Mouse (Mus musculus): ENCODE results near the gene Fam234b. TPM values are rescaled to one million over a fixed set of nuclear protein-coding genes. Genes with fewer than 3 reads are reported as not detected.
A peak's percentile ranks its signal among the peaks of the same experiment; 100 is the strongest.

Gene Fam234b
- polyA plus RNA-seq (2015; fragmentation: Nextera tagmentation; extraction: Ambion mirVana), result 29.7 and 34.3 TPM in 2 replicates

DNA sequence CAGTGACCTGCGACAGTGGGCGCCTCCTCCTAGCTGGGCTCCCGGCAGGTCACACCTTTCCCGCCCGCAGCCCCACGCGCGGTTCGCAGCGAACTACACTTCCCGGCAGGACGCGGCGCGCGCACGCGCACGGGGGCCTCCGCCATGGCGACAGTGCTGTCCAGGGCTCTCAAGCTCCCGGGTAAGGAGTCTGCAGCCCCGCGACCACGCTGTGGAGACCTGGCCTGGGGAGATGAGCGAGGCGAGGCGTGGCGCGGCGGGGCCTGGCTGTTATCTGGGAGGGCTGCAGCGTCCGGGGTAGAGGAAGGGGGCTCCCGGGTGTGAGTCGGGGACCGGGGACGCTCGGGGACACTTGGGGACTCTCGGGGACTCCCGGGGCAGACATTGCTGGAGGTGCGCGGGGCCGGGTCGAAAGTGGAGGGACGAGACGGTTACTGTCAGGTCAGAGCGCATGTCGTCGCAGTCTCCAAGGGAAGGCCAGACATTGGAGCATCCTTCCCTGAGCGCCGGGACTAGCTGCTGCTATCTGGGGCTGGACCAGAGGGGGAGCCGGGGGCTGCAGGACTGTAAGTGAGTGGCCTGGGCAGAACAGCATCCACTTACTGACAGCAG, at the start of gene Fam234b, which contains the start of gene Hebp1:
Gene Fam234b (plus strand): TSS at position 57 of the 612 bp plus-strand sequence.
Gene Hebp1 (minus strand): TSS at position 102 of the 612 bp plus-strand sequence.
- Histone ChIP-seq H3K4me1 (peaks cover 10% of the 10 kb centered on the region; the same call in 1 of the 2 replicates), H3K4me2 (peak within 1 kb of the TSS; percentile 83), H3K9me3 (no peaks in the 10 kb centered on the region), H3K36me3 (no peaks in the 10 kb centered on the region), H3K4me3 (replicated peaks) (peak within 1 kb of the TSS; percentile 88), H3K27me3 (replicated peaks) (no peaks in the 10 kb centered on the region), H3K9ac (peak within 1 kb of the TSS; percentile 60), H3K27ac (peak within 1 kb of the TSS; percentile 83)
- ATAC-seq (ENCODE audit: insufficient read depth, low FRiP score, low read depth), result peak; percentile 78
- WGBS, result under 1% methylated on average over 52 of the region's 52 CpGs

DNA sequence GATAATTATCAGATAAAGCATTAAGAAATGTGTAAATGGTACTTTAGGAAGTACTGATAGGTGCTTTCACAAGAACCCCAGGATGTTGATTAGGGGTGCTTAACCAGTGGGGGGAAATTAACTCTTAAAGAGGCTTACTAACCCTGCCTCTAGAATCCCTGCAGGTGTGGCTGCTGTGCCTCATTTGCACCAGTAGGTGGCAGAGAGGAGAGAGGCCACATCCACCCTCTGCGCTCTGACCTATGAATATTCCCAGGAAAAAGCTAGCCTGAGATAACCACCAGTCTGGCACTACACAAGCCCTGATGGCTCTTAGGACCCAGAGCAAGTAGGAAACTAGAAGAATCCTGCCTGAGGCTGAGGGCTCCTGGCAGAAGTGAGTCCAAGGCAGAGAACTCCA, 49.3 kb upstream of the Fam234b start:
- no peak for ATAC-seq (ENCODE audit: insufficient read depth, low FRiP score, low read depth)
- H3K27ac ChIP-seq, result no peak overlapping the region
- 40% methylated on average over 1 of the region's 1 CpGs for WGBS
- H3K9me3 ChIP-seq, result no peaks in the 10 kb centered on the region
- H3K4me2 ChIP-seq, result no peak overlapping the region
- H3K9ac ChIP-seq, result no peak overlapping the region
- H3K36me3 ChIP-seq, result no peaks in the 10 kb centered on the region
- H3K4me3 ChIP-seq (replicated peaks), result no peak overlapping the region
- H3K4me1 ChIP-seq, result no peaks in the 10 kb centered on the region
- no peaks in the 10 kb centered on the region for H3K27me3 ChIP-seq (replicated peaks)

DNA sequence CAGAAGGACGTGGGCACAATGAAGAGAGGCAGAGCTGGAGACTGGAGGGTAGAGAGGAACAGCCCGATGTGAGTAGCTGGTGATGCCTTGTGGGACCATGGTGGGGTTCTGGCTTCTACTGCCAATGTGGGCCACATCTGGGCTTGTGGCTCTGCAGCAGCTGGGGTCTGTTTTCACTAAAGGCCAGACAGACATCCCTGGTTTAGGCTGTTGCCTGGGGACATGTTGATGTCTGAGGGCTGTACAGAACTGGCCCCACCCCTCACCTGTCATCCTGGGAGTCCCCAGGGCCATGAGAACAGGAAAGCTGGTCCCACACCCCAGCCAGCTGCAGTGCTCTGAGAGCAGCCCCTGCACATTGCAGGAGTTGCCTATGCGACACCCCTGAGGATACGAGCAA, 48.6 kb upstream of the Fam234b start:
- no peaks in the 10 kb centered on the region for H3K4me1 ChIP-seq
- no peaks in the 10 kb centered on the region for H3K27me3 ChIP-seq (replicated peaks)
- no peak overlapping the region for H3K9ac ChIP-seq
- no peak overlapping the region for H3K27ac ChIP-seq
- no peaks in the 10 kb centered on the region for H3K9me3 ChIP-seq
- ATAC-seq (ENCODE audit: insufficient read depth, low FRiP score, low read depth), result no peak
- no peak overlapping the region for H3K4me2 ChIP-seq
- 78% methylated on average over 4 of the region's 4 CpGs for WGBS
- no peaks in the 10 kb centered on the region for H3K36me3 ChIP-seq
- H3K4me3 ChIP-seq (replicated peaks), result no peak overlapping the region

DNA sequence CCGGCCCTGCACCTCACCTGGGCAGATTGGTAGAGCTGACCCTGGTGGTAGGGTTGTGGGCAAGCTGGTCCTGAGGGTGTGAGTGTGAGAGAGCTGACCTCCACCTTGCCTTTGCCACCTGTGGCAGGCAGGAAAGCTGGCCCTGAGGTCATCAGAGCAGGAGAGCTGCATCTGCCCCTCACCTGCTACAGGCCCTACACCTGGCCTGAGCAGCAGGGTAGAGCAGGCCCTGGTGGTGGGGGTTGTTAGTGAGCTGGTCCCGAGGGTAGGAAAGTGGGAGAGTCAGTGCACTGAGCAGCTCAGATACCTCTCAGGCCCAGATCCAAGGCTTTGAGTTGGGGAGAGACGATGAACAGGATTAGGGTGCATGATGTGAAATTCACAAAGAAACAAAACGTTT, 48.1 kb upstream of the Fam234b start:
- no peaks in the 10 kb centered on the region for H3K4me1 ChIP-seq
- 83% methylated on average over 4 of the region's 4 CpGs for WGBS

DNA sequence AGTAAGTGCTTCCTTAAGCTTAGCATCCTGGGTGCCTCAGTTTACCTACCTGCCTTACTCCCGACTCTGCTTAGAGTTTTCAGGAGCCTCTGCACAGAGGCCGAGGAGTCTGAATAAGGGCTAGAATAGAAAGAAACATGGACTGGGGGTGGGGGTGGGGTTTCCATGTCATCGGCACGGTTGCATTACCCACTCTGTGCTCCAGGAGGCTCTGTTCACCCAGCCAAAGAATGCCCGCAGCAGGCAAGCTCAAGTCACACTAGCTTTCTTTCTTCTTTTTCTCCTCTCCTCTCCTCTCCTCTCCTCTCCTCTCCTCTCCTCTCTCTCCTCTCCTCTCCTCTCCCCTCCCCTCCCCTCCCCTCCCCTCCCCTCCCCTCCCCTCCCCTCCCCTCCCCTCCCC, 47.5 kb upstream of the Fam234b start:
- Histone ChIP-seq H3K36me3 (no peaks in the 10 kb centered on the region), H3K9me3 (no peaks in the 10 kb centered on the region), H3K27ac (no peak overlapping the region), H3K4me3 (replicated peaks) (no peak overlapping the region), H3K9ac (no peak overlapping the region), H3K27me3 (replicated peaks) (no peaks in the 10 kb centered on the region), H3K4me2 (no peak overlapping the region), H3K4me1 (no peaks in the 10 kb centered on the region)
- ATAC-seq (ENCODE audit: insufficient read depth, low FRiP score, low read depth), result no peak
- 40% methylated on average over 5 of the region's 5 CpGs for WGBS

More for the DNA sequence above, 48.1 kb upstream of the Fam234b start:
- Histone ChIP-seq H3K4me3 (replicated peaks) (no peak overlapping the region), H3K27me3 (replicated peaks) (no peaks in the 10 kb centered on the region), H3K27ac (no peak overlapping the region), H3K36me3 (no peaks in the 10 kb centered on the region), H3K9me3 (no peaks in the 10 kb centered on the region), H3K9ac (no peak overlapping the region), H3K4me2 (no peak overlapping the region)
- ATAC-seq (ENCODE audit: insufficient read depth, low FRiP score, low read depth), result no peak

DNA sequence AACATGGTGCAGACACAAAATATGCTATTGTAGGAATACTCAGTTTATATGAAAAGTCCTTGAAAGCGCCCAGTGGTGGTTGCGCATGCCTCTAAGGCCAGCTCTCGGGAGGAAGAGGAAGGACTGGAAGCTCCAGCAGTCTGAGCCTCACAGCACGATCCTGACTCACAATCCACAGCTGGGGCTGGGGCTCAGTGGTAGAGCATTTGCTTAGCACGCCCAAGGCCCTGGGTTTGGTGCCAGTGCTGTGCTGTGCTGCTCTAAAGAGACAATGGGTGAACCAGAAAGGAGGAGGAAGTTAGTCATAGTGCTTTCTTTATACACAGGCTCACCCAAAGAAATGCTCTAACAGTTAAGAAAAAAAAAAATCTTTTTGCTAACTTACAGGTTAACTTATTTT, 44.1 kb upstream of the Fam234b start:
- no peaks in the 10 kb centered on the region for H3K9me3 ChIP-seq
- H3K27me3 ChIP-seq (replicated peaks), result no peaks in the 10 kb centered on the region
- ATAC-seq (ENCODE audit: insufficient read depth, low FRiP score, low read depth), result no peak
- no peak overlapping the region for H3K4me2 ChIP-seq
- no peak overlapping the region for H3K27ac ChIP-seq
- no peaks in the 10 kb centered on the region for H3K4me1 ChIP-seq
- no peaks in the 10 kb centered on the region for H3K36me3 ChIP-seq
- no peak overlapping the region for H3K4me3 ChIP-seq (replicated peaks)
- no peak overlapping the region for H3K9ac ChIP-seq
- WGBS, result 79% methylated on average over 5 of the region's 5 CpGs

DNA sequence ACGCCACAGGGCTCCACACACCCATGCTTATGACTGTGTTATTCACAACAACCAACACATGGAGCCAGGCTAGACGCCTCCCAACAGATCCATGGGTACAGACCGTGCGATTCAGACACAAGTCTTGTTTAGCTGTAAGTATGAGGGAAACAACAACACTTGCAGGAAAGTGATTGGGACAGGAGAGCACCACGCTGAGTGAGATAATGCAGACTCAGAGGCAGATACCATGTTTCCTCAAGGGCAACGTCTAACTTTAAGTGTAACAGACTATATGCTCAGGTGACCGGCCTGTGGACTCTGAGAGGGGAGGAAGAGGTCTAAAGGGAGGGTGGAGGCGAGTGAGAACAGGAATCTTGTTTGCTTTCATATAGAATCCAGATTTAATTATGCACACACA, 41.2 kb upstream of the Fam234b start:
- no peak overlapping the region for H3K4me3 ChIP-seq (replicated peaks)
- no peak overlapping the region for H3K27ac ChIP-seq
- no peaks in the 10 kb centered on the region for H3K9me3 ChIP-seq
- ATAC-seq (ENCODE audit: insufficient read depth, low FRiP score, low read depth), result no peak
- no peak overlapping the region for H3K4me2 ChIP-seq
- H3K9ac ChIP-seq, result no peak overlapping the region
- no peaks in the 10 kb centered on the region for H3K27me3 ChIP-seq (replicated peaks)
- no peaks in the 10 kb centered on the region for H3K36me3 ChIP-seq
- WGBS, result 78% methylated on average over 8 of the region's 8 CpGs
- H3K4me1 ChIP-seq, result no peaks in the 10 kb centered on the region

DNA sequence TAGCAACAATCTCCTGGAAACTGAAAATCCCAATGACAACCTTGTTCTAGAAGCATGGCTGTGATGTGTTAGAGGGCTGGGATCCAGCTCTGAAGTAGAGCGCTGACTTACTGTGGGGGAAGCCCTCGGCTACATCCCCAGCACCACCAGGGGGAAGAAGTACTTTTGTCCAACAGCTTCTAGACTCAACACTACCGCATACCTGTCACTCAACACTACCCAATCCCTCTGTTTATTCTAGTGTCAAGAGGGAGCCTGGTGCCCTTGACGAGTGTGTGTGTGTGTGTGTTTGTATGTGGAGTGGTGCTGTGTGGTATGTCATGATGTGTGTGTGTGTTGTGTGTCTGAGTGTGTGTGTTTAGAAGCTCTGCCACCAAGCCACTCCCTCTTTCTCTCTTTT, 40.3 kb upstream of the Fam234b start:
- H3K4me3 ChIP-seq (replicated peaks), result no peak overlapping the region
- H3K4me1 ChIP-seq, result no peaks in the 10 kb centered on the region
- 64% methylated on average over 4 of the region's 4 CpGs for WGBS
- no peaks in the 10 kb centered on the region for H3K36me3 ChIP-seq
- no peak overlapping the region for H3K9ac ChIP-seq
- no peak for ATAC-seq (ENCODE audit: insufficient read depth, low FRiP score, low read depth)
- no peak overlapping the region for H3K4me2 ChIP-seq
- H3K27me3 ChIP-seq (replicated peaks), result no peaks in the 10 kb centered on the region
- H3K9me3 ChIP-seq, result no peaks in the 10 kb centered on the region
- H3K27ac ChIP-seq, result no peak overlapping the region

DNA sequence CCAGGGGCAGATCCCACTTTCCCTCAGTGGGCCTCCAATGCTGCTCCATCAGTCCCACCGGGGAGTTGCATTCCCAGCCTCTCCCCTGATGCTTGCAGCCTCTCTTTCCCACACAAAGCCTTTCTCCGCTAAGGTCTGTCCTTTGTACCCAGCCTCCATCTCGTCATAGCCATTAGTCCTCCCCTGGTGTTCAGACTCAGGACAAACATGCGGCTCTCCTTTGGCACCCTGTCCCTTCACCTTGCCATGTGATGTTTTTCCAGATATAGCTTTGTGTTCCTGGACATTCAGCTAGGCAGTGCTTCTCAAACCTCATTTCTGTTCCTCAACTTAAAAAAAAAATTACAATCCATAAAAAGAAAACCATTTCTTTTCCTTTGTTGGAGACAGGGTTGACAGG, 39.3 kb upstream of the Fam234b start:
- no peak overlapping the region for H3K9ac ChIP-seq
- 56% methylated on average over 4 of the region's 4 CpGs for WGBS
- H3K4me3 ChIP-seq (replicated peaks), result no peak overlapping the region
- no peak overlapping the region for H3K4me2 ChIP-seq
- H3K27me3 ChIP-seq (replicated peaks), result no peaks in the 10 kb centered on the region
- ATAC-seq (ENCODE audit: insufficient read depth, low FRiP score, low read depth), result no peak
- no peaks in the 10 kb centered on the region for H3K9me3 ChIP-seq
- 0 out of 2 replicates have a peak, but pooled peaks cover 3% of the 10 kb centered on the region for H3K4me1 ChIP-seq
- no peaks in the 10 kb centered on the region for H3K36me3 ChIP-seq
- no peak overlapping the region for H3K27ac ChIP-seq

DNA sequence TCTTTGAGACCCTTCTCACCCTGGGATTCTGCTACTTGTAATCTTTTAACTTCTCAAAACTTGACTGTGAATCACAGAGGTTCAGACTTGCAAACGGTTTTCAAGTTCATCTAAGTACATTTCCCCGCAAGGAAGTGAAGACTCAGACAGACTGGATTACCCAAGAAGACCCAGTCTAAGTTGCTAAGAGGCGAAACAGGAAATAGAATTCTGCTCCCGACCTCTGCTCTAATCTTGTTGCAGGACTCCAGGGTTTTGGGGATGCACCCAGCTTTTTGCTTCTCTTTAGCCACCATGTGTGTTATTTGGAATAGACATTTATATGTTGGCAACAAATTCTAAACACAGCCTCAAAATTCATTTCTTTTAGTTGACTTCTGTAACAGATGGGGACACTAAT, 36.4 kb upstream of the Fam234b start:
- Histone ChIP-seq H3K27me3 (replicated peaks) (no peaks in the 10 kb centered on the region), H3K4me3 (replicated peaks) (no peak overlapping the region), H3K9ac (no peak overlapping the region), H3K27ac (no peak overlapping the region), H3K9me3 (no peaks in the 10 kb centered on the region), H3K4me1 (0 out of 2 replicates have a peak, but pooled peaks cover 8% of the 10 kb centered on the region), H3K36me3 (no peaks in the 10 kb centered on the region), H3K4me2 (no peak overlapping the region)
- no peak for ATAC-seq (ENCODE audit: insufficient read depth, low FRiP score, low read depth)
- 60% methylated on average over 4 of the region's 4 CpGs for WGBS

DNA sequence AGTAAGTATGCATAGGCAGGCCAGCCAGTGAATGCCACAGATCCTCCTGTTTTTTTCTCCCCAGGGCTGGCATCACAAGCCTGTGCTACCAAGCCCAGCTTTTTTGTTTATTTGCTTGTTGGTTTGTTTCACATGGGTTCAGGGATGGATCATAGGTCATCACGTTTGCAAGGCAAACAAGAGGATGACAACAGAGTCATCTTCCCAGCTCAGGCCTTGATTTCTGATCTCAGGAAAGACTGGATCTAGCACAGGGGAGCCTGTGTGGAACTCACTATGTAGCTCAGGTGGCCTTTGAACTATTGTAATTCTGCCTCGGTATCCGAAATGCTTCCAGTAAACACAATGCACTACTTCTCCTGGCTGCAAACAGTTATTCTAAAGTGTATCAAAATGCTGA, 35.5 kb upstream of the Fam234b start:
- Histone ChIP-seq H3K4me1 (0 out of 2 replicates have a peak, but pooled peaks cover 8% of the 10 kb centered on the region), H3K4me3 (replicated peaks) (no peak overlapping the region), H3K36me3 (no peaks in the 10 kb centered on the region), H3K27me3 (replicated peaks) (no peaks in the 10 kb centered on the region), H3K4me2 (no peak overlapping the region), H3K27ac (no peak overlapping the region), H3K9me3 (no peaks in the 10 kb centered on the region), H3K9ac (no peak overlapping the region)
- 85% methylated on average over 3 of the region's 3 CpGs for WGBS
- no peak for ATAC-seq (ENCODE audit: insufficient read depth, low FRiP score, low read depth)

DNA sequence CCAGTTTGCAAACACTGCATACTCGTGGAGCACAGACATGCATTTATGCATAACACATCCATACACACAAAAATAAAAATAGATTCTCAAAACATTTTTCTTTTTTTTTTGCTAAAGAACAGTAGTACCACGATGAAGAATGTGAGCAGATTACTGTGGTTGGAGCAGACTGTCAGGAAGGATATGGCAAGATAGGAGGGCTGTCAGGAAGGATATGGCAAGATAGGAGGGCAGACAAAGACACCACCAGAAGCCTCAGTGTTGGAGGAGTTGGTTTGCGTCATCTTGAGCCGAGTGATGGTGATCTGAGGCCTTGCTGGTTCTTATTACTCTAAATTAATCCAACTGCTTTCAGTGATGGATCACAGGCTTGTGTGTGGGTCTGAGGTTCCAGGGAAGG, 34.9 kb upstream of the Fam234b start:
- Histone ChIP-seq H3K27ac (no peak overlapping the region), H3K4me3 (replicated peaks) (no peak overlapping the region), H3K9me3 (no peaks in the 10 kb centered on the region), H3K9ac (no peak overlapping the region), H3K36me3 (no peaks in the 10 kb centered on the region), H3K4me1 (0 out of 2 replicates have a peak, but pooled peaks cover 8% of the 10 kb centered on the region), H3K27me3 (replicated peaks) (no peaks in the 10 kb centered on the region), H3K4me2 (no peak overlapping the region)
- ATAC-seq (ENCODE audit: insufficient read depth, low FRiP score, low read depth), result no peak
- WGBS, result 57% methylated on average over 4 of the region's 4 CpGs

DNA sequence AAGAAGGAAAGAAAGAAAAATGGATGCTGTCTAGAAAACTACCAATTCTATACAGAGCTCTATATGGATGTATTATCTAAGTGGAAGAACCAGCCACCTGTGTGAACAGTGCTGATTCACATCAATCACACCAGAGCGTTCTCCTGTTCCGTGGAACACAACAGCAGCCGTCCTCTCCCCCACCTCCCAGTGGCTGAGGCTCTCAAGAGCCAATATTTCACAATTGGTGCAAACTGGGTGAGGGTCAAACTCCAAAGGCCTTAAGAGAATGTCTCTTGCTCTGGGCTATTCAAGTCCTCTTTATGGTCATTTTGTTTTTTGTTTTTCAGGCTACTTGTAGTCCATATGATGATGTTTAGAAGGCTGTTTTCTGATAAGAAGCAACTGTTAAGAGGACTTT, 32.6 kb upstream of the Fam234b start:
- Histone ChIP-seq H3K4me1 (0 out of 2 replicates have a peak, but pooled peaks cover 13% of the 10 kb centered on the region), H3K27ac (no peak overlapping the region), H3K27me3 (replicated peaks) (no peaks in the 10 kb centered on the region), H3K4me2 (no peak overlapping the region), H3K4me3 (replicated peaks) (no peak overlapping the region), H3K36me3 (no peaks in the 10 kb centered on the region), H3K9me3 (no peaks in the 10 kb centered on the region), H3K9ac (no peak overlapping the region)
- ATAC-seq (ENCODE audit: insufficient read depth, low FRiP score, low read depth), result no peak
- 49% methylated on average over 3 of the region's 3 CpGs for WGBS

Measured in stomach, embryonic 15.5 days (tissue).